ENCODE assay signal across 9 mouse cellular contexts in the genomic region with DNA sequence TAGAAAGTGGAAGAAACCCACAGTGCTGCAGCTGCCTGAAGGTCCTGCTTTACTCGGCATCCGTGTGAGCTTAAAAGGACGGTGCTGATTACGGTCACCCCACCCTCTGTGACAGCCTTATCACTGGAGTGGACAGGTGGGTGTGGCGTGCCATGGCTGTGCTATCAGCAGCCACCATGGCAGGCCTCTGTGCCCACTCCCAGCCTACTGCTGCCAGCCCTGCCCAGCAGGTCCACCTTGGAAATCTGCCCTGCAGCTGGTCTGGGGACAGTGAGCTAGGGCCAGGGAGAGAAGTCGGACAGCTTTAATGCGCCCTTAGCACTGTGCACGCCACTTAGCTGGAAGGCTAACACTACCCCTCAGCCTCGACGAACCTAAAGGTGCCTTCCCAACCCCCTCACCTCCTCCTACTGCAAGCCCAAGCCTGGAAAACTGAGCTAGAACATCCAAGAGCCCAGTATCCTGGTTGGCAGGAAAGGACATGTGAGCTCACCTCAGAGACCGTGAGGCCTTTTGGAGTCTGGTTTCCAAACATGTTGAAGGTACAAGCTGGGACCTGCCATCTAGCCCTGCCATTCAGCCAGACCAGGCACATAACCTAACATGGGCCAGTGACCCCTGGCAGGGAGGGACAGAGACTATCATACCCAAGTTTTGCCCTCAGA. TPM values are rescaled to one million over a fixed set of nuclear protein-coding genes. Genes with fewer than 3 reads are reported as not detected.
DNase-seq lines count a peak whose midpoint lies in the region; ATAC-seq and TF ChIP-seq lines count a peak whose summit lies in the region.
"Had no signal": no experiment of that assay in that cellular context is flagged by ENCODE, and none has a peak within 500 bp of the region (broad histone marks: within the 10 kb centered on the region; RNA-seq: fewer than 3 reads in every experiment).

No protein-coding gene starts in this region.

- peak; percentile 63; the same call in 1 of the 2 replicates for TF ChIP-seq POLR2A in bone marrow, adult 2 months (IDR thresholded peaks at IDR 0.05; ENCODE audit: borderline replicate concordance, control insufficient read depth, low read depth, low read length)

- WGBS in bone marrow, adult 2 months, result 62% methylated on average over 11 of the region's 11 CpGs
- 45% methylated on average over 11 of the region's 11 CpGs for WGBS in heart, embryonic 16.5 days

- peaks cover 2% of the 10 kb centered on the region; the same call in 1 of the 2 replicates for H3K4me1 ChIP-seq in bone marrow, adult 2 months (ENCODE audit: control insufficient read depth, insufficient read depth, low read length)
- peaks cover 5% of the 10 kb centered on the region for H3K4me1 ChIP-seq in heart, embryonic 16.5 days (ENCODE audit: control insufficient read depth, insufficient read depth, low read length)

- no peak overlapping the region for H3K4me2 ChIP-seq in heart, embryonic 16.5 days (ENCODE audit: low read depth, low read length)

- no peaks in the 10 kb centered on the region for H3K27me3 ChIP-seq in heart, embryonic 16.5 days (ENCODE audit: control insufficient read depth, insufficient read depth, low read length)

- peaks cover 19% of the 10 kb centered on the region for H3K36me3 ChIP-seq in heart, embryonic 16.5 days (ENCODE audit: control insufficient read depth, insufficient read depth)

- H3K9me3 ChIP-seq in heart, embryonic 16.5 days (replicated peaks; ENCODE audit: control insufficient read depth, low read length), result no peaks in the 10 kb centered on the region

- H3K27ac ChIP-seq in bone marrow, adult 2 months (ENCODE audit: control insufficient read depth, insufficient read depth, low read depth, low read length, poor library complexity), result peak overlapping the region; percentile 76
- H3K27ac ChIP-seq in heart, embryonic 16.5 days (ENCODE audit: low read length), result no peak overlapping the region

- H3K9ac ChIP-seq in heart, embryonic 16.5 days (ENCODE audit: low read length), result 0 out of 2 replicates have a peak overlapping the region, but pooled peaks have one; percentile 8

- TF ChIP-seq CTCF in bone marrow, adult 2 months (IDR thresholded peaks at IDR 0.05; ENCODE audit: control insufficient read depth, insufficient read depth, low read length), result no peak

- intact Hi-C loops in gastrocnemius, postnatal 36 days (cut with DNase I), result loop anchor here (1.0 to 2.0 kb wide), 2 partner anchors 82 to 180 kb away; no protein-coding TSS in a partner anchor

- ATAC-seq in heart, embryonic 16.5 days (replicated peaks; ENCODE audit: extremely low read depth, insufficient read depth, low FRiP score), result peak; percentile 30
- ATAC-seq in megakaryocyte progenitor cell, adult 5-6 weeks (replicated peaks; ENCODE audit: poor library complexity), result peak; percentile 75

- H3K4me3 ChIP-seq in bone marrow, adult 2 months (replicated peaks; ENCODE audit: control insufficient read depth, low read depth, low read length), result no peak overlapping the region
- no peak overlapping the region for H3K4me3 ChIP-seq in heart, embryonic 16.5 days (ENCODE audit: low read length)

- DNase-seq in heart, adult 18-20 months, result peak; percentile 31 to 51
- no peak for DNase-seq in heart, adult 8-10 months (ENCODE audit: low spot score)
- no peak for DNase-seq in adrenal gland, postnatal 14 days
- DNase-seq in gastrocnemius, postnatal 36 days, result no peak
- no peak for DNase-seq in urinary bladder, postnatal 10 days (ENCODE audit: low spot score)

RNA-seq across cellular contexts. Expression of gene Gm5767, which starts 6.4 kb away (rescaled TPM):
- total RNA-seq in heart, adult 18-20 months (2021), result not detected
- not detected for total RNA-seq in heart, adult 8-10 months (2022)
- not detected in 2 replicates for polyA plus RNA-seq in bone marrow, adult 2 months (2011; ENCODE audit: insufficient read depth, insufficient read length, low replicate concordance, missing spikeins)
- polyA plus RNA-seq in heart, embryonic 16.5 days (2015; fragmentation: Nextera tagmentation; extraction: Ambion mirVana), result not detected in 2 replicates
- not detected in 2 replicates for total RNA-seq in megakaryocyte progenitor cell, adult 5-6 weeks (2015)
- total RNA-seq in megakaryocyte progenitor cell, adult 5-6 weeks (2017), result not detected in 2 replicates
- not detected in 2 replicates for total RNA-seq in adrenal gland, postnatal 14 days (2021)
- not detected for total RNA-seq in gastrocnemius, postnatal 36 days (2021)
- total RNA-seq: layer of hippocampus, adult 18-20 months had no signal

RNA-seq across cellular contexts. Expression of gene Carhsp1, which starts 15.0 kb away (rescaled TPM):
- total RNA-seq in heart, adult 18-20 months (2021), result 10 to 100 TPM; 16.6 to 19.2 TPM
- total RNA-seq in heart, adult 8-10 months (2022), result 10 to 100 TPM; 10.1 to 17.9 (median 13.4) TPM
- 66.5 and 76.5 TPM in 2 replicates for polyA plus RNA-seq in bone marrow, adult 2 months (2011; ENCODE audit: insufficient read depth, insufficient read length, low replicate concordance, missing spikeins)
- 75.4 and 79.0 TPM in 2 replicates for polyA plus RNA-seq in heart, embryonic 16.5 days (2015; fragmentation: Nextera tagmentation; extraction: Ambion mirVana)
- 4.5 and 5.8 TPM in 2 replicates for total RNA-seq in megakaryocyte progenitor cell, adult 5-6 weeks (2015)
- 6.0 and 7.9 TPM in 2 replicates for total RNA-seq in megakaryocyte progenitor cell, adult 5-6 weeks (2017)
- 74.9 and 85.9 TPM in 2 replicates for total RNA-seq in adrenal gland, postnatal 14 days (2021)
- 1 to 10 TPM; 5.4 to 6.4 TPM for total RNA-seq in gastrocnemius, postnatal 36 days (2021)

RNA-seq across cellular contexts. Expression of gene Tmem186, which starts 49.5 kb away (rescaled TPM):
- 10 to 100 TPM; 19.1 to 19.4 TPM for total RNA-seq in heart, adult 18-20 months (2021)
- 10 to 100 TPM; 18.9 to 23.3 (median 20.1) TPM for total RNA-seq in heart, adult 8-10 months (2022)
- 8.0 TPM in 2 replicates for polyA plus RNA-seq in bone marrow, adult 2 months (2011; ENCODE audit: insufficient read depth, insufficient read length, low replicate concordance, missing spikeins)
- polyA plus RNA-seq in heart, embryonic 16.5 days (2015; fragmentation: Nextera tagmentation; extraction: Ambion mirVana), result 19.5 and 19.7 TPM in 2 replicates
- 6.7 and 8.0 TPM in 2 replicates for total RNA-seq in megakaryocyte progenitor cell, adult 5-6 weeks (2015)
- 13.5 and 17.0 TPM in 2 replicates for total RNA-seq in megakaryocyte progenitor cell, adult 5-6 weeks (2017)
- 22.9 and 23.8 TPM in 2 replicates for total RNA-seq in adrenal gland, postnatal 14 days (2021)
- 10 to 100 TPM in 1 of 2 experiments, 1 to 10 TPM in 1; 8.9 to 12.5 TPM for total RNA-seq in gastrocnemius, postnatal 36 days (2021)

RNA-seq across cellular contexts. Expression of gene Pmm2, which starts 49.5 kb away (rescaled TPM):
- total RNA-seq in heart, adult 18-20 months (2021), result 10 to 100 TPM; 32.7 to 36.3 TPM
- total RNA-seq in heart, adult 8-10 months (2022), result 10 to 100 TPM; 24.6 to 46.4 (median 32.1) TPM
- 23.4 and 41.4 TPM in 2 replicates for polyA plus RNA-seq in bone marrow, adult 2 months (2011; ENCODE audit: insufficient read depth, insufficient read length, low replicate concordance, missing spikeins)
- polyA plus RNA-seq in heart, embryonic 16.5 days (2015; fragmentation: Nextera tagmentation; extraction: Ambion mirVana), result 42.2 and 43.9 TPM in 2 replicates
- total RNA-seq in megakaryocyte progenitor cell, adult 5-6 weeks (2015), result 42.9 and 46.5 TPM in 2 replicates
- 49.1 and 50.9 TPM in 2 replicates for total RNA-seq in megakaryocyte progenitor cell, adult 5-6 weeks (2017)
- 74.6 and 75.4 TPM in 2 replicates for total RNA-seq in adrenal gland, postnatal 14 days (2021)
- 10 to 100 TPM; 16.4 to 18.3 TPM for total RNA-seq in gastrocnemius, postnatal 36 days (2021)

Comparison
In these comparisons a context has a peak if more than half of its experiments do, and no peak if none do; other contexts are left out.
1. DNase-seq: peak in heart, adult 18-20 months (2 of 2); none in heart, adult 8-10 months (single experiment), adrenal gland, postnatal 14 days (single experiment), gastrocnemius, postnatal 36 days (0 of 2) and urinary bladder, postnatal 10 days (single experiment).